In genomic region chrX:52614031-52614381, GRCm38 (mm10) we compare ENCODE assay signal across 8 mouse cellular contexts. TPM values are rescaled to one million over a fixed set of nuclear protein-coding genes. Genes with fewer than 3 reads are reported as not detected.
DNase-seq lines count a peak whose midpoint lies in the region; ATAC-seq and TF ChIP-seq lines count a peak whose summit lies in the region.

No protein-coding gene starts in this region.

- WGBS in kidney, postnatal 0 days: 31% methylated on average over 23 of the region's 23 CpGs
- WGBS in embryonic facial prominence, embryonic 13.5 days: 27% methylated on average over 19 of the region's 23 CpGs
- WGBS in hindbrain, embryonic 12.5 days: 29% methylated on average over 22 of the region's 23 CpGs

- H3K4me3 ChIP-seq in kidney, postnatal 0 days (replicated peaks; ENCODE audit: low read depth, low read length): peak overlapping the region; percentile 50
- peak overlapping the region; percentile 62 for H3K4me3 ChIP-seq in embryonic facial prominence, embryonic 13.5 days
- H3K4me3 ChIP-seq in hindbrain, embryonic 12.5 days: peak overlapping the region; percentile 43

- no peaks in the 10 kb centered on the region for H3K4me1 ChIP-seq in kidney, postnatal 0 days (replicated peaks; ENCODE audit: insufficient read depth, low read length)
- peaks cover 13% of the 10 kb centered on the region for H3K4me1 ChIP-seq in embryonic facial prominence, embryonic 13.5 days
- H3K4me1 ChIP-seq in hindbrain, embryonic 12.5 days: no peaks in the 10 kb centered on the region

- ATAC-seq in kidney, postnatal 0 days (replicated peaks; ENCODE audit: low FRiP score, low read depth): peak; percentile 95
- ATAC-seq in embryonic facial prominence, embryonic 13.5 days (ENCODE audit: insufficient number of reproducible peaks, insufficient read depth, low FRiP score, low TSS enrichment, low read depth): peak; percentile 86
- peak; percentile 94 for ATAC-seq in hindbrain, embryonic 12.5 days (ENCODE audit: low FRiP score)
- ATAC-seq in megakaryocyte progenitor cell, adult 5-6 weeks (replicated peaks; ENCODE audit: poor library complexity): peak; percentile 91

- TF ChIP-seq CTCF in kidney, postnatal 0 days (IDR thresholded peaks at IDR 0.05; ENCODE audit: low read depth): peak; percentile 18; the same call in 1 of the 2 replicates

- H3K4me2 ChIP-seq in kidney, postnatal 0 days (ENCODE audit: low read length): peak overlapping the region; percentile 64
- H3K4me2 ChIP-seq in embryonic facial prominence, embryonic 13.5 days: peak overlapping the region; percentile 62
- H3K4me2 ChIP-seq in hindbrain, embryonic 12.5 days (replicated peaks): peak overlapping the region; percentile 70

- H3K9me3 ChIP-seq in kidney, postnatal 0 days (replicated peaks; ENCODE audit: low read length): no peaks in the 10 kb centered on the region
- H3K9me3 ChIP-seq in embryonic facial prominence, embryonic 13.5 days: no peaks in the 10 kb centered on the region
- no peaks in the 10 kb centered on the region for H3K9me3 ChIP-seq in hindbrain, embryonic 12.5 days (replicated peaks)

- no peaks in the 10 kb centered on the region for H3K36me3 ChIP-seq in kidney, postnatal 0 days (ENCODE audit: insufficient read depth, low read length)
- no peaks in the 10 kb centered on the region for H3K36me3 ChIP-seq in embryonic facial prominence, embryonic 13.5 days
- H3K36me3 ChIP-seq in hindbrain, embryonic 12.5 days: no peaks in the 10 kb centered on the region

- peak overlapping the region; percentile 76 for H3K27ac ChIP-seq in kidney, postnatal 0 days
- peak overlapping the region; percentile 88 for H3K27ac ChIP-seq in embryonic facial prominence, embryonic 13.5 days
- H3K27ac ChIP-seq in hindbrain, embryonic 12.5 days: peak overlapping the region; percentile 30; the same call in 1 of the 2 replicates

- no peaks in the 10 kb centered on the region for H3K27me3 ChIP-seq in kidney, postnatal 0 days (ENCODE audit: insufficient read depth, low read length)
- H3K27me3 ChIP-seq in embryonic facial prominence, embryonic 13.5 days: peaks cover 19% of the 10 kb centered on the region
- H3K27me3 ChIP-seq in hindbrain, embryonic 12.5 days: peaks cover 14% of the 10 kb centered on the region

- H3K9ac ChIP-seq in kidney, postnatal 0 days (ENCODE audit: low read depth, low read length): peak overlapping the region; percentile 60; the same call in 1 of the 2 replicates
- H3K9ac ChIP-seq in embryonic facial prominence, embryonic 13.5 days: peak overlapping the region; percentile 79
- no peak overlapping the region; the same call in 1 of the 2 replicates for H3K9ac ChIP-seq in hindbrain, embryonic 12.5 days

- peak; percentile 89 for DNase-seq in kidney, postnatal 0 days (ENCODE audit: low spot score)
- no peak for DNase-seq in kidney, adult 11 months
- DNase-seq in WW6 (ENCODE audit: low read depth, low spot score): peak; percentile 50
- DNase-seq in yolk sac, embryonic 10.5 days (ENCODE audit: low spot score): peak; percentile 90
- no peak for DNase-seq in MN1 (ENCODE audit: low spot score)

RNA-seq across cellular contexts. Expression of gene Gpc3, which starts 0.3 kb away (rescaled TPM):
- 1,010 and 1,051 TPM in 2 replicates for polyA plus RNA-seq in kidney, postnatal 0 days (2015; fragmentation: Nextera tagmentation; extraction: Ambion mirVana)
- polyA plus RNA-seq in embryonic facial prominence, embryonic 13.5 days (2015; fragmentation: Nextera tagmentation; extraction: Ambion mirVana): 741 and 764 TPM in 2 replicates
- polyA plus RNA-seq in hindbrain, embryonic 12.5 days (2016; fragmentation: Nextera tagmentation; extraction: Ambion mirVana): 330 and 398 TPM in 2 replicates
- total RNA-seq in megakaryocyte progenitor cell, adult 5-6 weeks (2015): 2.1 and 4.6 TPM in 2 replicates
- total RNA-seq in megakaryocyte progenitor cell, adult 5-6 weeks (2017): 3.5 and 4.9 TPM in 2 replicates

Comparison
In these comparisons a context has a peak if more than half of its experiments do, and no peak if none do; other contexts are left out.
1. DNase-seq: peak in kidney, postnatal 0 days (single experiment), WW6 (single experiment) and yolk sac, embryonic 10.5 days (single experiment); none in kidney, adult 11 months (single experiment) and MN1 (single experiment).
2. H3K27ac ChIP-seq: peak in every context shown above with its lines; median percentile 88 in embryonic facial prominence, embryonic 13.5 days; 76 in kidney, postnatal 0 days; 30 in hindbrain, embryonic 12.5 days.
3. Peak in every context shown above with its lines, with median percentiles within 50 percentile points of each other: ATAC-seq, H3K4me2 ChIP-seq and H3K4me3 ChIP-seq.